Mouse (Mus musculus): ENCODE results near the gene Gtf3c5. TPM values are rescaled to one million over a fixed set of nuclear protein-coding genes. Genes with fewer than 3 reads are reported as not detected.
A peak's percentile ranks its signal among the peaks of the same experiment; 100 is the strongest.

The Gtf3c5 gene
- 15.8 and 31.2 TPM in 2 replicates for total RNA-seq (2017)

- no peak for ATAC-seq (replicated peaks in 1 of 2; ENCODE audit: insufficient read depth in 1 of 2, low FRiP score in 2 of 2, low TSS enrichment in 1 of 2, low read depth in 1 of 2, poor library complexity in 2 of 2, severe bottlenecking in 2 of 2)
Observed at GRCm38 (mm10) chr2:28583651-28584050, at the start of gene Gtf3c5. Gene Gtf3c5 (minus strand): TSS chr2:28583751.

DNA sequence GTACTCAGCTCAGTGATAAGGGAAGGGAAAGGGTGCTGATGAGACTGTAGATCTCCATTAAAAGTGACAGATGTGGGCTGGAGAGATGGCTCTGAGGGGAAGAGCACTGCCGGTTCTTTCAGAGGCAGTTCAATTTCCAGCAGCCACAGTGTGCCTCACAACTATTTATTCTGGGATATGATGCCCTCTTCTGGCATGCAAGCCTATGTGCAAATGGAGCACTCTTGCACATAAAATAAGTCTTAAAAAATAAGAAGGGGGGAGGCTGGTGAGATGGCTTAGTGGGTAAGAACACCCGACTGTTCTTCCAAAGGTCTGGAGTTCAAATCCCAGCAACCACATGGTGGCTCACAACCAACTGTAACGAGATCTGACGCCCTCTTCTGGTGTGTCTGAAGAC lies 49.6 kb upstream of the Gtf3c5 start:
- 0 out of 4 replicates have a peak, but pooled peaks of 1 of the 2 experiments have one; percentile 22 for ATAC-seq (replicated peaks in 1 of 2; ENCODE audit: insufficient read depth in 1 of 2, low FRiP score in 2 of 2, low TSS enrichment in 1 of 2, low read depth in 1 of 2, poor library complexity in 2 of 2, severe bottlenecking in 2 of 2)

DNA sequence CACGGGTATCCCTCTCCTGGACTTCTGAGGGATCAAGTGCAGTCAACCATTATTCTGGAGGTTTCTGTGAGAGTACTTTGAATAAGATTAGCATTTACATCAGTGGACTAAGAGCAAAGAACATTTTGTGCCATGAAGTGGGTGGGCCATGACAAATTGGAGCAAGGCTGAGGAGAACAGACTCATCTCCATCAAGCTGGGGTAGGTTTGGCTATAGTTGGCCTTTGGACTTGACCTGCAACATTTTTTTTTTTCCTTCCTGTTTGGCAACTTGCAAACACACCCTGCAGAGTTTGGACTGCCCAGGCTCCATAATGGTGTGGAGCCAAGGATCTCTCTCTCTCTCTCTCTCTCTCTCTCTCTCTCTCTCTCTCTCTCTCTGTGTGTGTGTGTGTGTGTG lies 49.1 kb upstream of the Gtf3c5 start:
- no peak for ATAC-seq (replicated peaks in 1 of 2; ENCODE audit: insufficient read depth in 1 of 2, low FRiP score in 2 of 2, low TSS enrichment in 1 of 2, low read depth in 1 of 2, poor library complexity in 2 of 2, severe bottlenecking in 2 of 2)

- ATAC-seq (replicated peaks in 1 of 2; ENCODE audit: insufficient read depth in 1 of 2, low FRiP score in 2 of 2, low TSS enrichment in 1 of 2, low read depth in 1 of 2, poor library complexity in 2 of 2, severe bottlenecking in 2 of 2), result no peak
Observed at GRCm38 (mm10) chr2:28629911-28630381, 46.4 kb upstream of the Gtf3c5 start.

- no peak for ATAC-seq (replicated peaks in 1 of 2; ENCODE audit: insufficient read depth in 1 of 2, low FRiP score in 2 of 2, low TSS enrichment in 1 of 2, low read depth in 1 of 2, poor library complexity in 2 of 2, severe bottlenecking in 2 of 2)
Observed at GRCm38 (mm10) chr2:28628053-28628452, 44.5 kb upstream of the Gtf3c5 start.

DNA sequence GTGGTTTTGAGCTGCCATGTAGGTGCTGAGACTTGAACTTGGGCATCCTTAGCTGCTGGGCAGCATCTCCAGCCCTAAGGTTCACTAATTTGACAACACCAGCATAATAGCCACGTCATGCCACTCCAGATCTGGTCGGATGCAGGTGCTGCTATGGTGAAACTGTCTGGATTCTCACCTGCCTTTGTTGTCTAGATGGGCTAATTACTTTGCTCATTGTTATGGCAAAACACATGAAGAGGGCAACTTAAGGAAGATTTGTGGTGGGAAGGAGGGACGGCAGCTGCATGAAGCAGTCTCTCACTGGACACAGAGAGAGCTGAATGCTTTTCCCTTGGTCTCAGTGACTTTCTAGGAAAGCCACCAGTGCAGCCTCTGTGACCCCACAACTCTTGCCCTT lies 42.5 kb upstream of the Gtf3c5 start:
- ATAC-seq (replicated peaks in 1 of 2; ENCODE audit: insufficient read depth in 1 of 2, low FRiP score in 2 of 2, low TSS enrichment in 1 of 2, low read depth in 1 of 2, poor library complexity in 2 of 2, severe bottlenecking in 2 of 2), result no peak

GRCm38 (mm10) chr2:28624870-28625269 lies 41.3 kb upstream of the Gtf3c5 start:
- no peak for ATAC-seq (replicated peaks in 1 of 2; ENCODE audit: insufficient read depth in 1 of 2, low FRiP score in 2 of 2, low TSS enrichment in 1 of 2, low read depth in 1 of 2, poor library complexity in 2 of 2, severe bottlenecking in 2 of 2)

DNA sequence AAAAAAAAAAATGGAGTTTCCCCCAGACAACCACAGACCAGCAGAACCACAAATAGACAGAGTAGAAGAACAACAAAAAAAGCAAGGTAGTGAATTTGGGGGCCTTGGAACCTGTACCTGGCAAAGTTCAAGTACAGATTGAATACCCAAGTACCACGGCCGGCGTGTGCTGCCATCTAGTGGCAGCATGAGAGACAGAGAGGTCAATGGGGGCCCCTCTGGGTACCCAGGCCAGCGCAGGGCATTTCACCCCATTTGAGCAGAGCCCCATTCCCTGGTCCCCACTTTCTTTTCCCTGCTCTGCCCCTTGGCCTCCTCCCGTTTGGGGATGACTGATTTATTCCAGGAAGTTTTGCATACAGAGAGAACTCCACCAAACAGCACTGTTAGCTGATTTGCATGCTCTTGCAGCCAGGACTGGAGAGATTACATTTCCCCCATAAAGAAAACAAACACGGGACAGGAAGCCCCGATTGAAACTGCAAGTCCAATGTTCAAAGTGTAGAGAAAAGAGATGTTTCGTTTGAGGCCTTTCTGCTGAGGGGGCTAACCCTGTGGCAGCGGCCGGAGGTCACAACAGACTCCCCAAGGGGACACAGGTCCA lies 39.1 kb upstream of the Gtf3c5 start:
- peak; percentile 50 to 55; a peak in 2 of 4 replicates for ATAC-seq (replicated peaks in 1 of 2; ENCODE audit: insufficient read depth in 1 of 2, low FRiP score in 2 of 2, low TSS enrichment in 1 of 2, low read depth in 1 of 2, poor library complexity in 2 of 2, severe bottlenecking in 2 of 2)

- peak; percentile 73 to 75 for ATAC-seq (replicated peaks in 1 of 2; ENCODE audit: insufficient read depth in 1 of 2, low FRiP score in 2 of 2, low TSS enrichment in 1 of 2, low read depth in 1 of 2, poor library complexity in 2 of 2, severe bottlenecking in 2 of 2)
Observed at GRCm38 (mm10) chr2:28621664-28622171, 38.2 kb upstream of the Gtf3c5 start, which contains the start of gene Gfi1b. Gene Gfi1b (minus strand): TSS chr2:28621982.

DNA sequence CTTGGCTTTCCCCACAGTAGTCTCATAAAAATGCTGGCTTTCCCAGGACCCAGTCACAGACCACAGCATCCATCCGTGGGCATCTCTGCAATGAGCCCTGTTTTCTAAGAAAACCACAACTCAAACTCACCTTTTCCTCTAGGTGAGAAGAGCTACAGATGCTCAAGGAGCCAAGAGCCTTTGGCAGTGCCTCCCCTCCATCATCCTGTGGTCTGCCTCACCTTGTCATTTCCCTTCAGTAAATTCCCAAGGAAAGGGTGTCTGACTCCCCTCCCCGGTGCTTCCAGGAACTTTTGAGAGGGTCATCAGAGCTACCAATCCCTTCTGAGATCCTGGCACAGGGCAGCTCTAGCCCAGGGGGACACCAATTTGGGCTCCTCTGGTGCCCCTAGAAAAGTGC lies 37.6 kb upstream of the Gtf3c5 start:
- no peak for ATAC-seq (replicated peaks in 1 of 2; ENCODE audit: insufficient read depth in 1 of 2, low FRiP score in 2 of 2, low TSS enrichment in 1 of 2, low read depth in 1 of 2, poor library complexity in 2 of 2, severe bottlenecking in 2 of 2)

GRCm38 (mm10) chr2:28620522-28620921 lies 37.0 kb upstream of the Gtf3c5 start:
- ATAC-seq (replicated peaks in 1 of 2; ENCODE audit: insufficient read depth in 1 of 2, low FRiP score in 2 of 2, low TSS enrichment in 1 of 2, low read depth in 1 of 2, poor library complexity in 2 of 2, severe bottlenecking in 2 of 2), result no peak

DNA sequence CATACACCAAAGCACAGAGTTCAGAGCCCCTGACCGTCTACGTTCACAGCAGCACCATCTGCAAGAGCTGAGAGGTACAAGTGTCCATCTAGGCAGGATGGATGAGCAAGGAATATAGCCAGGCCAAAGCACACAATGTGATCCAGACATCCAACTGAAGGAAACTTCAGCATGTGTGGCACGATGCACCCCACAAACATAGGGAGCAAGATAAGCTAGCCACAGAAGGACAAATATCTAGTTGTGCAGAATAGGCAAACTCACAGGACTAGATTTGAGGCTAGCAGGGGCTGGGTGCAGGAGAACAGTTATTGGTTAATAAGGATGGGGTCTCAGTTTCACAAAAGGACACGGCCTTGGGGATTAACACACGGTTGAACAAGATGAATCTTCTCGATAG lies 35.8 kb upstream of the Gtf3c5 start:
- no peak for ATAC-seq (replicated peaks in 1 of 2; ENCODE audit: insufficient read depth in 1 of 2, low FRiP score in 2 of 2, low TSS enrichment in 1 of 2, low read depth in 1 of 2, poor library complexity in 2 of 2, severe bottlenecking in 2 of 2)

DNA sequence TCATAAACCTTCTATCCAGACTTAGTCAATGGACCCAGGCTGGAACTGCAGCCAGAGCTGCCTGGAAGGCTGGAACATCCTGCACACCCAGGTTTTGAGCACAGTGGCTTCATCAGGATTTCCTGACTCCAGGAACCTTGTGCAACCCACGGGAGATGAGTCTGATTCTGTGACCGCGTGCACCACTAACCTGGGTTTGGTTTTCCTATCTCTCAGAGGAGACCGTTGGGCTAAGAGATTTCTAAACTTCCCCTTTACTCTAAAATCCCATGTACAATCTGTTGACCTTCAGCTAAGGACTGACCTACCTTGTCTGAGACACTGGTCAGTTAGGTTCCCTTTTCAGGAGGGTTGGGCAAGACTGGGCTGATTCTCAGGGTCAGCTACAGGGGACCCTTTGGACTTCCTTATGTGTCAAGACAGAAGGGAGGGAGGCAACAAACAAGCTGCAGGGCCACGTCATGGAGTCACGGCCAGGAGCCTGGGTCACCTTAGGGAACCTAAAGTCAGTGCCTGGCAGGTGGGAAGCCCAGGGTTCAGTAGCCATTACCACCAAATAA lies 35.3 kb upstream of the Gtf3c5 start:
- ATAC-seq (replicated peaks in 1 of 2; ENCODE audit: insufficient read depth in 1 of 2, low FRiP score in 2 of 2, low TSS enrichment in 1 of 2, low read depth in 1 of 2, poor library complexity in 2 of 2, severe bottlenecking in 2 of 2), result 0 out of 4 replicates have a peak, but pooled peaks of 1 of the 2 experiments have one; percentile 11

GRCm38 (mm10) chr2:28617498-28618486 lies 34.2 kb upstream of the Gtf3c5 start:
- no peak for ATAC-seq (replicated peaks in 1 of 2; ENCODE audit: insufficient read depth in 1 of 2, low FRiP score in 2 of 2, low TSS enrichment in 1 of 2, low read depth in 1 of 2, poor library complexity in 2 of 2, severe bottlenecking in 2 of 2)

GRCm38 (mm10) chr2:28616874-28617273 lies 33.3 kb upstream of the Gtf3c5 start:
- ATAC-seq (replicated peaks in 1 of 2; ENCODE audit: insufficient read depth in 1 of 2, low FRiP score in 2 of 2, low TSS enrichment in 1 of 2, low read depth in 1 of 2, poor library complexity in 2 of 2, severe bottlenecking in 2 of 2), result no peak

GRCm38 (mm10) chr2:28616358-28616757 lies 32.8 kb upstream of the Gtf3c5 start:
- no peak for ATAC-seq (replicated peaks in 1 of 2; ENCODE audit: insufficient read depth in 1 of 2, low FRiP score in 2 of 2, low TSS enrichment in 1 of 2, low read depth in 1 of 2, poor library complexity in 2 of 2, severe bottlenecking in 2 of 2)

- ATAC-seq (replicated peaks in 1 of 2; ENCODE audit: insufficient read depth in 1 of 2, low FRiP score in 2 of 2, low TSS enrichment in 1 of 2, low read depth in 1 of 2, poor library complexity in 2 of 2, severe bottlenecking in 2 of 2), result no peak
Observed at GRCm38 (mm10) chr2:28613599-28613998, 30.0 kb upstream of the Gtf3c5 start.

Measured in hematopoietic stem cell, adult 5-6 weeks (primary cell).